Mouse (Mus musculus) heart, embryonic 14.5 days (tissue): ENCODE results near the gene Top2a. TPM values are rescaled to one million over a fixed set of nuclear protein-coding genes. Genes with fewer than 3 reads are reported as not detected.

ENCODE experiments used
- ATAC-seq: fragments of 200-750 bp; cut with Nextera tagmentation; 2 replicates; pipeline ENCODE4 v1.8.0; 2017; ENCODE audit warnings: low read depth, moderate TSS enrichment; ENCODE audit not compliant: insufficient number of reproducible peaks, insufficient read depth, low FRiP score
- H3K27ac ChIP-seq, 2 experiments: fragments of 200-500 bp in 1 of 2; fragments of 300-500 bp in 1 of 2; sonication (generic) in 1 of 2; replicated peaks in 1 of 2; 2 replicates each; pipeline ENCODE4 v1.5.1; 2012 to 2014; ENCODE audit warnings: low read depth in 2 of 2, low read length in 2 of 2, control low read depth in 1 of 2, mild to moderate bottlenecking in 1 of 2, mixed read lengths in 1 of 2; ENCODE audit not compliant: control insufficient read depth in 1 of 2, insufficient read depth in 1 of 2
- H3K27me3 ChIP-seq: fragments of 300-500 bp; sonication (generic); 2 replicates; pipeline ENCODE4 v1.6.1; 2014; ENCODE audit warnings: mild to moderate bottlenecking, low read length, control low read depth; ENCODE audit not compliant: control insufficient read depth, insufficient read depth
- H3K36me3 ChIP-seq: fragments of 300-500 bp; sonication (generic); 2 replicates; pipeline ENCODE4 v1.6.1; 2014; ENCODE audit warnings: mild to moderate bottlenecking, control low read depth, low read length, mixed read lengths; ENCODE audit not compliant: control insufficient read depth, insufficient read depth
- H3K4me1 ChIP-seq, 2 experiments: fragments of 200-500 bp in 1 of 2; fragments of 300-500 bp in 1 of 2; sonication (generic) in 1 of 2; 2 replicates each; pipeline ENCODE4 v1.6.1; 2012 to 2014; ENCODE audit warnings: low read length in 2 of 2, control low read depth in 1 of 2, mixed read lengths in 1 of 2; ENCODE audit not compliant: control insufficient read depth in 2 of 2, insufficient read depth in 2 of 2
- H3K4me2 ChIP-seq: fragments of 300-500 bp; sonication (generic); 2 replicates; pipeline ENCODE4 v1.6.1; 2014; ENCODE audit warnings: mild to moderate bottlenecking, low read length
- H3K4me3 ChIP-seq, 2 experiments: fragments of 200-500 bp in 1 of 2; fragments of 300-500 bp in 1 of 2; sonication (generic) in 1 of 2; 2 replicates each; pipeline ENCODE4 v1.5.1; 2012 to 2014; ENCODE audit warnings: low read length in 2 of 2, mild to moderate bottlenecking in 2 of 2, control low read depth in 1 of 2, low read depth in 1 of 2, moderate library complexity in 1 of 2; ENCODE audit not compliant: control insufficient read depth in 1 of 2, insufficient read depth in 1 of 2
- H3K9ac ChIP-seq: fragments of 300-500 bp; sonication (generic); 2 replicates; pipeline ENCODE4 v1.6.1; 2014; ENCODE audit warnings: mild to moderate bottlenecking, low read length
- H3K9me3 ChIP-seq: fragments of 300-500 bp; sonication (generic); 2 replicates; pipeline ENCODE4 v1.6.1; 2016; ENCODE audit warnings: low read length, control low read depth; ENCODE audit not compliant: control insufficient read depth
- WGBS: fragments of 180-500 bp; shearing (Covaris S2); extraction: QIAGEN DNeasy Blood & Tissue Kit; methylation state at CpG from one replicate; pipeline ENCODE4 v1.1.7; 2014; 5-methylcytosine and 5-hydroxymethylcytosine counted together
- polyA plus RNA-seq: library from polyadenylated mRNA; unstranded; fragments of >200 nt; fragmentation: Nextera tagmentation; extraction: Ambion mirVana; gene quantifications from 2 replicates; pipeline ENCODE4 v1.2.1, GENCODE M21; 2014

Top2a gene
- polyA plus RNA-seq, 1 experiment from 2014 or later, result 174 TPM

DNA sequence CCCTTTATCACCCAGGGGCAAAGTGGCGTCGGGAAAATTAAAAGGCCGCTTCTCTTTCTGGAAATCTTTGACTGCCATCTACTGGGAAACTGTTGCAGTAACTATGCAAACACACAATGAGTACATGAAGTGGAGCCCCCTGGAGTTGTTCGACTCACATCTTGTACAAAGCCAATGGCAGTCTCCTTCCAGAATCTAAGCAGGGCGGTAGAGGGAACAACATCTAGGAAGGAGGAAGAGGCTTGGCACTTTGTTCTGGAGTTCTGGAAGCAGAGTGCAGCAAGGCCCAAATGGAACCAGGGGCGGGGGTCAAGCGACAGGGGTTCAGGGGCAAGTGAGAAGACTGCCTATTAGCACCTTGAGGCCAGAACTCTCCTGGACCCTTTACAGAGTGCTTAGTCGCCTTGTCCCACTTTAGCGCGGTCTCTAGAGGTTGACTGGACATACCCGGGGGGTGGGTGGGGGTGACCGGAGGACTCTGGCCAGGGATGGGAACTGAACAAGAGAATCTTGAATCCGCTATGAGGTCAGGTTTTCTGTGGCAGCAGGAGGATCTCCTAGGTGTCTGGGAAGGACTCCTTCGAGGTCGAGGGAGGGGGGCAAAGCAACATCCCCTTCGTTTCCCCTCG lies 16.5 kb upstream of the Top2a start:
- peak overlapping the region; percentile 89 for H3K9ac ChIP-seq
- peak overlapping the region; percentile 75 to 89 for H3K27ac ChIP-seq
- peaks cover 22 to 23% of the 10 kb centered on the region in 2 experiments for H3K4me1 ChIP-seq
- ATAC-seq, result peak; percentile 19; the same call in 1 of the 2 replicates
- H3K4me2 ChIP-seq, result peak overlapping the region; percentile 95
- peaks cover 6% of the 10 kb centered on the region; the same call in 1 of the 2 replicates for H3K36me3 ChIP-seq
- peak overlapping the region; percentile 67 to 69 for H3K4me3 ChIP-seq
- peaks cover 5% of the 10 kb centered on the region; the same call in 1 of the 2 replicates for H3K27me3 ChIP-seq
- WGBS, result 2% methylated on average over 16 of the region's 17 CpGs
- no peaks in the 10 kb centered on the region for H3K9me3 ChIP-seq

- Histone ChIP-seq H3K9me3 (no peaks in the 10 kb centered on the region), H3K4me2 (peak overlapping the region; percentile 95), H3K9ac (peak overlapping the region; percentile 89), H3K4me1 (peaks cover 15 to 19% of the 10 kb centered on the region in 2 experiments), H3K27me3 (peaks cover 5% of the 10 kb centered on the region; the same call in 1 of the 2 replicates), H3K36me3 (peaks cover 6% of the 10 kb centered on the region; the same call in 1 of the 2 replicates), H3K27ac (peak overlapping the region; percentile 50 to 89; a peak in 3 of 4 replicates), H3K4me3 (peak overlapping the region; percentile 43 to 69)
- peak; percentile 26; the same call in 1 of the 2 replicates for ATAC-seq
- under 1% methylated on average over 15 of the region's 15 CpGs for WGBS
Measured at GRCm38 (mm10) chr11:99039782-99040181, 15.8 kb upstream of the Top2a start.

GRCm38 (mm10) chr11:99036254-99036653 lies 12.3 kb upstream of the Top2a start:
- H3K27me3 ChIP-seq, result no peaks in the 10 kb centered on the region
- no peak for ATAC-seq
- no peak overlapping the region for H3K4me2 ChIP-seq
- H3K4me1 ChIP-seq, result peaks cover under 1 to 3% of the 10 kb centered on the region in 2 experiments; a peak in 1 of 4 replicates
- 40% methylated on average over 6 of the region's 6 CpGs for WGBS
- no peaks in the 10 kb centered on the region for H3K9me3 ChIP-seq
- H3K4me3 ChIP-seq, result no peak overlapping the region
- no peak overlapping the region for H3K27ac ChIP-seq
- H3K9ac ChIP-seq, result no peak overlapping the region
- no peaks in the 10 kb centered on the region for H3K36me3 ChIP-seq

DNA sequence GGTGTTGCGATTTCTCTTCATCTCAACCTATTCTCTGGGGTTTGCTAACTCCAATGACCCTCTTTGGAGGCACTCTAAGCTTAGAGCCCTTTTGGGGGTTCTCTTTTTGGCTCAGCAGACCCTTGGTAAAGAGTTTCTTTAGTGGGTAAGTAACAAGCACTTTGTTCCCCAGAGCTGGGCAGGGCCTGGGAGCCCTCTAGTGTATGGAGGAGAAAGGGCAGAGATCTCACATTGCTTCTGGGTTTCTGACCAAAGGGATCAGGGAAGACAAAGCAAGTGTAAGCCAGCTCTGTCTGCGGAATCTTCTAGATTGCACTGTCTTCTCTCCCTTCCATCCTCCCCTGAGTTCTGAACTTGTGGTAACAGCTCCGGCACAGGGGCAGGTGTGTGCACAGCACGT lies 11.4 kb upstream of the Top2a start:
- Histone ChIP-seq H3K4me3 (no peak overlapping the region), H3K4me2 (no peak overlapping the region), H3K9me3 (no peaks in the 10 kb centered on the region), H3K4me1 (peaks cover 0 to under 1% of the 10 kb centered on the region in 2 experiments; a peak in 1 of 4 replicates), H3K36me3 (no peaks in the 10 kb centered on the region), H3K27me3 (no peaks in the 10 kb centered on the region), H3K9ac (no peak overlapping the region), H3K27ac (no peak overlapping the region)
- WGBS, result 69% methylated on average over 4 of the region's 4 CpGs
- ATAC-seq, result no peak

DNA sequence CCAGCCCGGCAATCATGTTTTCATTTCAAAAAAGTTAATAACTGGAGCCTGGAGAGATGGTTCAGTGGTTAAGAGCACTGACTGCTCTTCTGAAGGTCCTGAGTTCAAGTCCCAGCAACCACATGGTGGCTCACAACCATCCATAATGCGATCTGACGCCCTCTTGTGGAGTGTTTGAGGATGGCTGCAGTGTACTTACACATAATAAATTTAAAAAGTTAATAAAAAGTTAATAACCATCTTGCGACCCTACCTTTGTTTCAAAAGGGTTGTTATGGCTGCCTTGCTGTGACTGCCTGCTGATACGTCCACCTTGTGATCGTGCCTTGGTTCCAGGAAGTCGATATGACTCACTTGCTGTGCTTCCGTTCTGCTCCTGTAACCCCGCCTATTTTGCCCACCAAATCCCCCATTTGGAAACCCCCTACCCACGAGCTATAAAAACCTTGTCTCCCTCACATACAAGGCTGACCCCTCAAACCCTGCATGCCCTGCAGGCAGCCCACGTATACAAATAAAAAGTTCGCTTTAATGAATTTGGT lies 3.0 kb upstream of the Top2a start:
- Histone ChIP-seq H3K9ac (no peak overlapping the region), H3K4me3 (no peak overlapping the region), H3K27ac (no peak overlapping the region), H3K36me3 (peaks cover 7% of the 10 kb centered on the region), H3K4me1 (peaks cover 6 to 9% of the 10 kb centered on the region in 2 experiments), H3K9me3 (no peaks in the 10 kb centered on the region), H3K4me2 (no peak overlapping the region), H3K27me3 (no peaks in the 10 kb centered on the region)
- ATAC-seq, result no peak
- 78% methylated on average over 12 of the region's 12 CpGs for WGBS

GRCm38 (mm10) chr11:99025878-99026277 lies 1.9 kb upstream of the Top2a start:
- Histone ChIP-seq H3K36me3 (peaks cover 18% of the 10 kb centered on the region), H3K27me3 (no peaks in the 10 kb centered on the region), H3K4me1 (peaks cover 6 to 11% of the 10 kb centered on the region in 2 experiments), H3K4me3 (no peak overlapping the region), H3K27ac (no peak overlapping the region), H3K9me3 (no peaks in the 10 kb centered on the region), H3K4me2 (no peak overlapping the region), H3K9ac (no peak overlapping the region)
- WGBS, result 87% methylated on average over 6 of the region's 6 CpGs
- ATAC-seq, result no peak

- Histone ChIP-seq H3K27me3 (no peaks in the 10 kb centered on the region), H3K4me3 (peak overlapping the region; percentile 50 to 80), H3K9me3 (no peaks in the 10 kb centered on the region), H3K27ac (peak overlapping the region; percentile 41 to 57; a peak in 3 of 4 replicates), H3K9ac (peak overlapping the region; percentile 50; the same call in 1 of the 2 replicates), H3K36me3 (peaks cover 31% of the 10 kb centered on the region), H3K4me1 (peaks cover 6 to 11% of the 10 kb centered on the region in 2 experiments), H3K4me2 (peak overlapping the region; percentile 67)
- ATAC-seq, result no peak
- 46% methylated on average over 18 of the region's 18 CpGs for WGBS
Measured at GRCm38 (mm10) chr11:99024468-99025134, 612 bp upstream of the Top2a start.
